Mouse (Mus musculus) right cerebral cortex, postnatal 14 days (tissue): ENCODE measurements around the gene Znfx1.

ENCODE experiments used
- DNase-seq: peaks from one replicate; pipeline ENCODE4 v3.0.0; 2022

The Znfx1 gene

GRCm38 (mm10) chr2:167062965-167063880 is at the start of gene Znfx1:
Znfx1 (minus strand) TSS chr2:167063015.
- DNase-seq = peak; percentile 95

- DNase-seq = no peak
Observed at GRCm38 (mm10) chr2:167112259-167112658, 49.4 kb upstream of the Znfx1 start.

GRCm38 (mm10) chr2:167109506-167109905 is 46.7 kb upstream of the Znfx1 start:
- DNase-seq = no peak

- no peak for DNase-seq
Observed at GRCm38 (mm10) chr2:167103546-167103945, 40.7 kb upstream of the Znfx1 start.

GRCm38 (mm10) chr2:167101743-167102441 is 39.1 kb upstream of the Znfx1 start:
- DNase-seq = no peak

- DNase-seq = no peak
Observed at GRCm38 (mm10) chr2:167094688-167095087, 31.9 kb upstream of the Znfx1 start.

GRCm38 (mm10) chr2:167093171-167093900 is 30.5 kb upstream of the Znfx1 start:
- DNase-seq = no peak

- DNase-seq = no peak
Observed at GRCm38 (mm10) chr2:167090271-167090670, 27.5 kb upstream of the Znfx1 start.

GRCm38 (mm10) chr2:167086836-167087235 is 24.0 kb upstream of the Znfx1 start:
- DNase-seq = no peak

- no peak for DNase-seq
Observed at GRCm38 (mm10) chr2:167086092-167086491, 23.3 kb upstream of the Znfx1 start.

GRCm38 (mm10) chr2:167081639-167082038 is 18.8 kb upstream of the Znfx1 start:
- DNase-seq = peak; percentile 36

GRCm38 (mm10) chr2:167081135-167081534 is 18.3 kb upstream of the Znfx1 start:
- DNase-seq = no peak

- DNase-seq = no peak
Observed at GRCm38 (mm10) chr2:167080387-167080786, 17.6 kb upstream of the Znfx1 start.

GRCm38 (mm10) chr2:167079535-167080257 is 16.9 kb upstream of the Znfx1 start:
- DNase-seq = peak; percentile 49

GRCm38 (mm10) chr2:167078931-167079495 is 16.2 kb upstream of the Znfx1 start:
- no peak for DNase-seq

- no peak for DNase-seq
Observed at GRCm38 (mm10) chr2:167078486-167078885, 15.7 kb upstream of the Znfx1 start.

- DNase-seq = no peak
Observed at GRCm38 (mm10) chr2:167077199-167077962, 14.6 kb upstream of the Znfx1 start.

- no peak for DNase-seq
Observed at GRCm38 (mm10) chr2:167076759-167077158, 13.9 kb upstream of the Znfx1 start.

GRCm38 (mm10) chr2:167076352-167076751 is 13.5 kb upstream of the Znfx1 start:
- no peak for DNase-seq

- DNase-seq = no peak
Observed at GRCm38 (mm10) chr2:167074587-167074986, 11.8 kb upstream of the Znfx1 start.
